Mouse (Mus musculus): Measurements from ENCODE around the gene Snd1.

The Snd1 gene

DNA sequence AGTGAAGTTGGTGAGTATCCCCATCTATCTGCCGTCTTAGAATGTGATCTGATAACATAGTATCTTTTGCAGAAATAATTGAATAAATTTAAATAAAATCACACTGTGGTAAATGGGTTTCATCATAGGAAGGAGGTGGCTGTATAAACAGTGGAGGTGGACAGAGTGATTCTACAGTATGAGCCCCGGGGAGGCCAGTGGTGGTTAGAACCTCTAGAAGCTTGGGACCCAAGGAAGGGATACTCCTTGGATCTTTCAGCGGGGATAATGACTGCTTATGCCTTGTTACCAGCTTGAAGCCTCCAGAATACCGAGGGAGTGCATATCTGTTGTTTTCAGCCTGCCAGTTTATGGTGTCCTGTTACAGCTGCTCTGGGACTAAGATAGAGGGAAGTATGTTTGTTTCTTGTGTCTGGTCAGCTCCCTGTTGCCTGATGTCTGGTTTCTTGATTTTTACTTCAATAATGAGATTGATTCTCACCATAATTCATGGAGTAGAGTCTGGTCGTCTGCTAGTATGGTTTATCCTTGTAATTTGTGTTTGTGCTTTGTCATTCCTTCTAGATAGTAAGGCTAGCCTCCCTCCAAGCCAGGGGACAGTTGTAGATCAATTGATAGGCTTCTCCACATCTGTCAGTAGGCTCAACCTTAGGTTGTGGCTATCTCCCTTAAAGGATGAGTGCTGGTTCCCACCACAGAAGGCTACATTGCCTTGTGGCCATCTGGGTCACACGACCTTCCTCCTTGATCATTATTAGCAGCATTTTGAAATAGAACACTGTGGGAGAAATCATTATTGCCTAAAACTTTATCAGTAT, 160.8 kb downstream of the Snd1 start:
- DNase-seq (ENCODE audit: low read depth, low spot score): no peak

DNA sequence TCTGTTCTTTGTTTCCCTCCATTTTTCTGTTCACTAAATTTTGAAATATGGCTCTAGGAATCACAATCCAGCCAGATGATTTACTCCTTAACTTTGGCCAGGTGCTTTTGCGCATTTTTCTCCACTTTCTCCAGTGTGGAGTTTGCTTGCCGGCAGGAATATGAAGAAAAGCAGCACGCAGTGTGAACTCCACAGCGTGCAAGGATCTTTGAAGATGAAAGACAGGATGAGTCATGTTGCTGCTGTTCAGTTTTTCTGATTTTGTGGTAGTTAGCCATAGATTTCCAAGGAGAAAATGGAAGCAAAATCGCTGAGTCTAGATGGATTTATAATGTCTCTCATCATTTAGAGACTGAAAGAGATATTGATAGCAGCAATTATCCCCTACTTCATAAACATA, 165.1 kb downstream of the Snd1 start:
- DNase-seq (ENCODE audit: low read depth, low spot score): no peak

DNA sequence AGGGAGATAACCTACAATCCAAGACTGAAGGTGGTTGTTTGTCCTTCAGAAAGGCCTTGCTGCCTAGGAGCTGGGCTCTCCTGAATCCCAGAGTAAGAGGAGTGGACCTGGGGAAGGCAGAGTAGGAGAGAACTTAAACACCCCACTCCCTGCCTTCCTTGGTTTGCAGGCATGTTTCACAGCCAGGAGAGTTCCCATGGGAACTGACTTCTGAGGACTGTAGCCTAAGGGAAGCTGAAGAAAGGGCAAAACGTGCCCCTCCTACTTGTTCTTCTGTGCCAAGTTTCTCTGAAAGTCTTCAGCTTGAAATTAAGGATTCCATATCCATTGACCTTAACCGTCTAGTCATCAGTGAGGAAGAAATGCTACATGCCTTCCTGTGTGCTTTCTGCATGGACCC, 168.0 kb downstream of the Snd1 start:
- DNase-seq (ENCODE audit: low read depth, low spot score): no peak

DNA sequence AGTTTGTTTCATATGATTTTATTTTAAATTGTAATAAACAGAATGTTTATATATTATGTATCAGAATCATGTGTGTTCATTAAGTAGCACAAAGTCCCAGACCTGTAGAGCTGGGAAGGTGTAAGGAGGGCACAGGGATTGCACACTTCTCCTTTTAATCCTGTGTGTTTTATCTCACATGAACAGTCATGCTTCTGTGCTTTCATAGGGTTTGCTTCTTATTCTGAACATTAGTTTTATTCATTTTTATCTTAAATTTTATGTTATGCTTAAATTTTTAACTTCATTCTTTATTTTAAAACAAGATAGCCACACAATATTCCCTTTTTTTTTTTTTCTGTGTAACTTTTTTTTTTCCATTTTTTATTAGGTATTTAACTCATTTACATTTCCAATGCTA, 170.3 kb downstream of the Snd1 start:
- no peak for DNase-seq (ENCODE audit: low read depth, low spot score)

DNA sequence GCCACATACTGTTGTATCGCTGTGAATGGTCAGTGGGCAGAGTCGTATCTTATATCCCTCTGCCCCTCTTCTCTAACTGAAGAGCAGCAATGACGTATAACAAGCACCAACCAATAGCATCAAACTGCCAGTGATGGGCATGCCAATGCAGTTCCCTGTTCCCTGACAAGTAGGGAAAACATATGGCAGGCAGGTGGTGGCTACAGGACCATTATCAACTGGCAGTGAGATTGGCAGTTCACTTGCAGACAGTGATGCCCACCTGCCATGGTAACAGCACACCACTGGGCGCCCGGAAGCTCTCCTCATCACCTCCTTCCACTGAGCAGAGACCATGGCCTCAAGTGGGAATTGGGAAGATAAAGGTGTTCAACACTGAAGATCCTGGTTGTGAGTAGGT, 181.6 kb downstream of the Snd1 start:
- no peak for DNase-seq (ENCODE audit: low read depth, low spot score)

DNA sequence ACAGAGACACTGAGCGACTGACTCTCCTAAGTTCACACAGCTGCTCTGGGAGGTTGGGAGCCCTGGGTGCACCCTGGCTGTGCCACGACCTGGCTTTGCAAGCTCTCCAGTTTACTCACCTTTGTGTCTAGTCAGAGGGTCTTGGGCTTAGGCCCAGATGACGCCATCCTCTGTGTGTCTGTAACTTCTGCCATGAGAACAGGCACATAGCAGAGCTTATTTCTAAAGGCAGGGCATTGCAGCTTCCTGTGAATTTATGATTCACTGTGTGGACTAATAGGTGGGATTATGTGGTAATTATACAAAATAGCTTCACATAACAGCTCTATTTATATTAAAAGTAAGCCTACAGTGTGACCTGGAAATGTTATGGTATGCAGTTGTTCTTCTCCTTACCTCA, 188.1 kb downstream of the Snd1 start:
- no peak for DNase-seq (ENCODE audit: low read depth, low spot score)

DNA sequence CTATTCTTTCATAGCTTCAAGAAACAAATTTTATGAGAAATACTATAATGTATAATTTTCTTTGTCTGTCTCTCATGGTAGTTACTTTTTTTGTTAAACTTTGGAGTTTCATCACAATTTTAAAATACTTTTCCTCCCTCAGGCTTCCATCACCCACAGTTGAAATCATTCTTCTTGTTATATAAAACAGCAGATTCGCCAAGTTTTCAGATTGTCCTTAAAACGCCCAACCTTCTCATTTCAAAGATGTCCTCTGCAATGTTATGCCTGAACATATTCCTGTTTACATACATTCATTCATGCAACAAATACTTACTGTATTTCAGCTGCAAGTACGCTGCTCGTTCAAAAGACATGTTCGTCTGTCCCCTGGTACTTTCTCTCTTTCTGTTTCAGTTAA, 188.7 kb downstream of the Snd1 start:
- no peak for DNase-seq (ENCODE audit: low read depth, low spot score)

DNA sequence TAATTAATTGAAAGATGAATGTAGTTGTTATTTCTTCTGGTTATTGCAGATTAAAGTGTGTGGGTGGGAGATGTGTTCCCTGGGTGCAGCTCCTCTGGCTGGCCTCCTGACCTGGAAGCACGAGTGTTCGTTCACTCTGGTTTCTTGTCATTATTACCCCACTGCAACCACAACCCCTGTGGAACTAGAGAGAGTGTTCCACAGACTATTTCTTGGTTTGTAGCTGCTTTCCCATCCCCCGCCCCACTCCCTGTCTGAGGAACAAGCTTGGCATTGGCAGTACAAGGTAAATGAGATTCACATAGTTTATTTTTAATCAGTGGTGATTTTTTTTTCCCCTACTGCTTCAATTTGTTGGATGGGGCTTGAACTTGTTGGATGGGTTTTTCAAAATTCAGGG, 189.8 kb downstream of the Snd1 start:
- no peak for DNase-seq (ENCODE audit: low read depth, low spot score)

DNA sequence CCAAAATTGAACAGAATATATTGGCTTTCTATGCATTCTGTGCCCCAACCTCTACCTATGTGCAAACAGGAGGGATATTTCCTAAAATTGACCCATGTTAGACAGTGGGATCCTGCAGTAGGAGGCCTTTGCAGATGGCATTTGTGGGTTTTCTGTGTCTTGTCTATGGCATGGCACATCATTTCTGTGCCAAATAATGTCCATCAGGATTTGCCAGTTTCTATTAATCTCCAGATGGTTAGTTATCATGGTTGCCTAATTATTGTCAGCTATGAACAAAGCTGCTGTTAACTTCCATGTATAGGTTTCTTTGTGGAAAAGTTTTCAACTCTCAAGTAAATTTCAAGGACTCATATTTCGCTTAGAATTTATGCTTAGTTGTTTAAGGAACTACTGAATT, 192.6 kb downstream of the Snd1 start:
- no peak for DNase-seq (ENCODE audit: low read depth, low spot score)

DNA sequence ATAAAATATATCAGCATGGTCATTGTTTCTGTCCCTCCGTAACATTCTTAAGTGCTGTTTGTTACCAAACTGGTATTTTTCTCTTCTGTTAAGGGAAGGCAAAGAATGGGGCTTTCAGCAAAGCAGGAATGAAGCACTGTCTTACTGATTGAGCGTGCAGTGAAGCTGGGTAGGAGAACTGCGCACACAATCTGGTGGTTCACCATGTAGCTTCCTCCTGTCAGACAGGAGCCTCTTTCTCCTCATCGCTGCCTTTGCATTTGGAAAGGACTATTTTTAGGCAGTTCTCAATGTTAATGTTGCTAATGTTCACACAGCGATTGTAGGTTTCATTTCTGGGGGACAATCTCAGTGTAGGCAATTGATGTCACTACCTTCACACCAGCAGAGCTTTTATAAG, 194.3 kb downstream of the Snd1 start:
- DNase-seq (ENCODE audit: low read depth, low spot score): no peak

DNA sequence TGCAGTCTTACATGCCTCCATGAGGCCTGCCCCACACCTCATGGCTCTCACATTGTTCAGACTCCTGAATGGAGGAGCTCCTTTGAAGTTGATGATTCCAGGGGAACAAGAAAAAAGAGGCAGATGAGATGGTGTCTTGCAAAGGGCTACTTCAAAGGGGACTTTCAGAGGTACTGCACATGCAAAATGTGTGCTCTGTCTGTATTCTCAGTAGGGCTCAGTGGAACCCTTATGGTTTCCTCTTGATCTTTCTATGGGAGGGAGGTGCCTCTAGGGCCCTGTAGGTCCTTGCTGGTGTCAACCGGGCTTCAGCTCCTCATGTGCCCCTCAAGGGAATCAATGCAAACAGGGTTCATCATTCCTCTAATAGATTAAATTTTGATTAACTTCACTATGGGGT, 197.4 kb downstream of the Snd1 start:
- no peak for DNase-seq (ENCODE audit: low read depth, low spot score)

DNA sequence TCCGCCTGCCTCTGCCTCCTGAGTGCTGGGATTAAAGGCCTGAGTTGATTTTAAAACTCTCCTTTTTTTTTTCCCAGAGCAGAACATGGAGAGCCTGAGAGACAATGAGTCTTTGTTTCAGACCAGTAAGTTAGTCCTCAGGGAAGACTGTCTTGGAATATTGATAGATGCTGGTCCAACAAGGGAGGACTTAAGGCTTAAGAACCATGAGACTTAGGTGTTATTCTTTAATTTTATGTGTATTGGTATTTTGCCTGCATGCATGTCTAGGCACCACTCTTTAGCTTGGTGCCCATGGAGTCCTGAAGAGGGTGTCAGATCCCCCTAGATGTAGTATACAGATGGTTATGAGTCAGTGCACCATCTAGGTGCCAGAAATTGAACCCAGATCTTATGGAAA, 199.7 kb downstream of the Snd1 start:
- DNase-seq (ENCODE audit: low read depth, low spot score): no peak

DNA sequence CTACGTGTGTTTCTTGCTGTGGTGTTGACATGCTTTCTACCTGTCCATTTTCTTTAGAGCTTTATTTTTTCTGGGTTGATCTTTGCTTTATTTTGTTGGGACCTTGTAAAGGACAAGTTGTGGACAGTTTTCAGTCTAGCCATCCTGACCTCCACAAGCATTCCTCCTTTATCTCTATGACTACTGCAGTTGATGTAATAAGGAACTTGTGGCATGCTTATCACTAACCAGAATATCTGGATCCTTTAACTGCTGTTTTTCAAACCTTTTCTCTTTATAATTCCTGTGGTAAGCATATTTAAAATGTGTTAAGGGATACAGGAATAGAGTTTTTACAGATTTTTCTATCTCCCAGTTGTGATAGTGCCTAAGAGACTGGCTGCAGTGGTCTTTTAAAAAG, 204.0 kb downstream of the Snd1 start:
- DNase-seq (ENCODE audit: low read depth, low spot score): no peak

DNA sequence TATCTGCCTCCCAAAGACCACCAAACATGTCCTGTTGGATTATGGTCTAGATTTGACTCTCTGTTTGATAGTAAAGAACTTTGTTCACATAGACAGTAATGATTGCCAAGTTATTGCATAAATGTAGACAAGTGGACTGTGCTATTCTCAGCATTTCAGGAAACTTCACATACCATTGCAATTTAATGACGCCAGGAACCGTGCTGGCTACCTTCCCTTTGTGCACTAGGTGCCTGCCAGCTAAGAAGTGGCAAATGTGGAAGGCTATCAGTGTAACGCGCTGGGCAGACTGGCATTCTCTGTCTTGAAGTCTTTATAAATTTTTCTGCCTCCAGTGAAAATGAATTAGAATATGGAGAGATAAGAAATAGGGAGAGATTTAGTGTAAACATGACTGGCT, 205.6 kb downstream of the Snd1 start:
- no peak for DNase-seq (ENCODE audit: low read depth, low spot score)

DNA sequence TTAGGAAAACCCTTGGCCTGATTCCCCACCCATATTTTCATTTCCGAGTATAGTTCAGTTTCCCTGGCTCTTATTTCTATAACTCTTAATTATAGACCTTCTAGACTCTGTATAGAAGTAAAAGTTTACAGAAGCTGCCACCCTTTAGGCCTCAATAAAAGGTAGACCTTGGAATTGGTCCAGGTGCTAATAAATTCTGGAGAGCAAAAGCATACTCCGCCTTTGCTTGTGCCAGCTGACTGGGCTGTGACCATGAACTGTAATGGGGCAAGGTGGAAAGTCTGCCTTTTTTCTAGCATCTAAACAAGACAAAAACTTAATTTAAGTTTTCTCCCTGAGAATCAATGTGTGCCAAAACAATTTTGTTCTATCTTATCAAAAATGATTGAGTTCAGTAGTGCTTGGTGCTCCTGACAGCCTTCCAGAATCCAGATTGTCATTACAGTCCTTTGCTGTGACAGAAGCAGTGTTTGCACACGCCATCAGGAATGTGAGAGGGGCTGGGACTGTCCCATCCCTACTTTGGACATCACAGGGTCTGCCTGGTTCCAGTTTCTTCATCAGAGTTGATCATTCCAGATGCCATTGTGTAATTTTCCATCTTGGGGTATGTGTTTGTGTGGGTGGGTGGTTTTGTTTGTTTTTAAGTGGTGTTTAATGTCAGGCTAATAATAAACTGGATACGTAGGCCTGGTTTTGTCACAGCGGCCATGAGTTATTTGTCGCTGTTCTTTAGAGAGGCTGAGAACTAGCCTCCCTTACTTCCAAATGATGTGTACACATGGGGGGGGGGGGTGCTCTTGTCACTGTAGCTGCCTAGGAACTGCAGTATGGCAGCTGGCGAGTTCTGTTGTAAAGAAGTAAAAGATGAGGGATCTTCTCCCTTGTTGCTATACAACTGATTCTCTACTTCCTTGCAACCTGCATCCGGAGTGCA, 206.8 kb downstream of the Snd1 start:
- no peak for DNase-seq (ENCODE audit: low read depth, low spot score)

DNA sequence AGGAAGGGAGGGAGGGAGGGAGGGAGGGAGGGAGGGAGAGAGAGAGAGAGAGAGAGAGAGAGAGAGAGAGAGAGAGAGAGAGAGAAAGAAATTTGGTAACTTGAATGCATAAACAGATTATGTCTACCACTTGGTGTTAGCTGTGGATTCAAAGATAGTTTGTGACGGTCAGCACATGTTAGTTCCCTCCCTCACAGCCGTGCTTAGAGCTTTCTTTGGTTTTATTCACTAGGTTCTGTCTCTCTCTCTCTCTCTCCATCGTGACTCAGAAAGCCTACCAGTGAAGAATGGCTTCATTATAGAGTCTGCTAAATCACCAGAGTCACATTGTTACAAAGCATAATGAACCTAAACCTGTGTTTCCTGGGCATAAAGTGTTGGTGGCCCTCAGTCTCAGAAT, 210.1 kb downstream of the Snd1 start:
- DNase-seq (ENCODE audit: low read depth, low spot score): no peak

DNA sequence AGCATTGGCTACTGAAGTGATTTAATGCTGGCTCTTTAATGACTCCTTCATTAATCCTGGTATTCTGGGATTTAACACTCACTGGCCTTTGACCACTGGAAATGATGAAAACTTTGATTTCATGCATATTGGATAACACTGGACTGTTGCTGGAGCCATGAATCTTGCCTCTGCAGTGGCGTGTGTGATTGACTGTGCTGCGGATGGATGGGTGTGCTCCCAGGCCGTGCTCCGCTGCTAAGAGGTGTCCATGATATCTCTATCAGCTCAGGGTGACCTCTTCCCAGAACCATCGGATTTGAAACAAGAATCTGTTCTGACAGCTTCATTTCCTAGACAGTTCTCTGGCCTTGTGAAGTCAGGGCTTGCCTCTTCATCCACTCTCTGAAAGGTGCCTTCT, 210.8 kb downstream of the Snd1 start:
- no peak for DNase-seq (ENCODE audit: low read depth, low spot score)

DNA sequence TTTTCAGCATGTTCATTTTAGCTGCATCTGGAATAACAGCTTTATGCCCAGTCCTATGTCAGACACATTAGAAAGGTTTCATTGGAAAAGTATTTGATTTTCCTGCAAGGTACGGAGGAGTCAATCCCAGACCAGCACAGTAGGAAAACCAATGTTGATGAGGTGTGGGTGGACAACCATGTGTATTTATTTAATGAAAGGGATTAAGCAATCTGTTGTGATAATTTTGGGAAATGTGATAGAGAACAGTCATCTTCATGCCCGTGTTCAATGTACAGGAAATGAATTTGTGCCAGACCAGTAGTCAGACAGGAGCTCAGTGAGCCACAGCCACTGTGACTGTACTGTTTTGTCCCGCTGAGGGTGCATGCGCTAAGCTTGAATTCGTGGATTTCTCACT, 212.8 kb downstream of the Snd1 start:
- no peak for DNase-seq (ENCODE audit: low read depth, low spot score)

DNA sequence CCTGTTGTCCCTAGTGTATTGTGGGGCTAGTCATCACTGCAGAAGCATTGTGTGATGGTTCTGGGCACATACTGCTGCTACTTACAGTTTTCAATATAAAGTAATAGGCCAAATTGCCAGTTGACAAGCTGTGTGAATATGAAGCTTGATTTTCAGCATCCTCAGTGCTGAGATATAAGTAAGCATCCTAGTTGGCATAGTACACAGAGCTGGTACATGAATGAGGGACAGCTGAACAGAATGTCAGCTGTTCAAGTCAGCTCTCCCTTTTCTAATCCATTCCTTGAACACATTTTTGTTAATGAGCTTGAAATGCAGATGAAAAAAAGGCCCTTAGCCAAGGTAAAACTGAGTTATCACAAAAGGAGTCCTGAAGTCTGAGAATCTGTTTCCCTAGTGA, 217.7 kb downstream of the Snd1 start:
- no peak for DNase-seq (ENCODE audit: low read depth, low spot score)

DNA sequence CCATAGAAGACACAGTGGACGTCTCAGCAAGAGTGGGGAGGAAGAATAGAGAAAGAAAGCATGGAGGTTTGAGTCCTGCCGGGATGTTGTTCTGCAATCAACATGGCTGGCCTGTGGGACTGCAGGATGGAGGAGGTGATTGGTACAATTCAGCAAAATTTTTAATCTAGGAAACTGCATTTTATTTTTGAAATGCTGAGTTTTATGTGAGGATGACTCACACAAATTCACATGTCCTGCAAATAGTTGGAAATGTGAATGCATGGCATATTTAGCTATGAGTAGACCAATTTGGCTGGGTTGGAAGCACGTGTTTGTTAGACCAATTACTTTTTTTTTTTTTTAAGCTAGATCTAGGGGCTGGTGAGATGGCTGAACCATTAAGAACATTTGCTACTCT, 222.3 kb downstream of the Snd1 start:
- no peak for DNase-seq (ENCODE audit: low read depth, low spot score)

DNA sequence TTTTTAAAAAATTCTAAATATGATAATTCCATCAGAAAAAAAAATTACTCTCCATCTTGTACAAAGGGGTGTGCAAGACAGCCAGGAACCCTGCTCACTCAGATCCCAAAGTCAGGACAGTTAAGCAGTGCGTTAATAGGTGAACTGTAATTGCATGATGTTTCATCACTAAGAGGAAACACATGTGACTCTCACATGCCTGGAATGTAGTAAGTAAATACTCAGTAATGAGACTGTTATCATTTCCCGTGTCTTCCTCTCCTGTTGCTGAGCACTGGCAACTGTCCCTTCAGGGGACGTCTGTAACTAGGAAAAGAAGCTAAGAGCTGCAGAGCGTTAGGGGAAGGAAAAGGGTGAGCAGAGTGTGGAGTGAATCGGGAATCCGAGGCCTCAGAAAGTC, 229.7 kb downstream of the Snd1 start:
- DNase-seq (ENCODE audit: low read depth, low spot score): no peak

DNA sequence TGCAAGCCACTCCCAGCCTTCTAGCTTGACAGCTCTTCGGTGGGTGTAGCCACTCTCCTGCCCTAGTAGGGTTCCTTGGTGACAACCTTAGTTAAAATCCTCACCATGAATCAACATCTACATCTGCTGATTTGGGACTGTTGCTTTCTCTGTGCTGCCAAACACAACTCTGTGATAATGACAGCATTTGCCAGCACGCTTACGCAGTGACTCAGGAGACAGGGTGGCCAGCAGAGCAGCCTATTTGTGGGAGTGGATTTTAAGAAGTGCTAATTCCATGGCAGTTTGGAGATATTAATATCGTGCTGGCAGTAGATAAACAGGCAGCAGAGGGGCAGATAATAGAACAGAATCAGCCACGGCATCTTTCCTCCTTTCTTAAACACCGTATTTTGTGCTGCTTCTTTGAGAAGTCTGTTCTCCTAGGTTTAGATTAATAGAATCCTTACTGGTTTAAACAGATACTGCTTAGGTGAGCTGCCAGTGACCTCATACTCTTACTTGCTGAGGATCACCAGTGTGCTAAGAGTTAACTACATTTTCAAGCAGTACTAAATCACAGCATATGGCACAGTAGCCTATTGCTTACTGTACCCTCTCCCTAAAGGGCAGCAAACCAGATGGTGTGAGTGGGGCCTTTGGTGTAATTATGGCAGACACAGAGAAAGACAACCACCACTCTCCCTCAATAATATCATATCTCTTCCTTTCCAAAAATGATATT, 230.6 kb downstream of the Snd1 start:
- DNase-seq (ENCODE audit: low read depth, low spot score): no peak

Measured in R1 (cell line).